Mouse (Mus musculus) stomach, postnatal 0 days (tissue): Measurements from ENCODE around the gene Sem1.

Experiments used
- CTCF ChIP-seq: IDR thresholded peaks from 2 replicates; pipeline ENCODE4 v1.5.1; 2016; ENCODE audit warnings: antibody characterized with exemption, low read depth, mild to moderate bottlenecking, moderate library complexity
- EP300 ChIP-seq: optimal IDR thresholded peaks from 2 replicates; pipeline ENCODE3; 2016; ENCODE audit warnings: antibody characterized with exemption

GRCm38 (mm10) chr6:6577291-6577690 is 1.2 kb downstream of the Sem1 start:
- no peak for TF ChIP-seq CTCF
- no peak for TF ChIP-seq EP300
